21 mouse cellular contexts compared by ENCODE assay signal in the genomic region with DNA sequence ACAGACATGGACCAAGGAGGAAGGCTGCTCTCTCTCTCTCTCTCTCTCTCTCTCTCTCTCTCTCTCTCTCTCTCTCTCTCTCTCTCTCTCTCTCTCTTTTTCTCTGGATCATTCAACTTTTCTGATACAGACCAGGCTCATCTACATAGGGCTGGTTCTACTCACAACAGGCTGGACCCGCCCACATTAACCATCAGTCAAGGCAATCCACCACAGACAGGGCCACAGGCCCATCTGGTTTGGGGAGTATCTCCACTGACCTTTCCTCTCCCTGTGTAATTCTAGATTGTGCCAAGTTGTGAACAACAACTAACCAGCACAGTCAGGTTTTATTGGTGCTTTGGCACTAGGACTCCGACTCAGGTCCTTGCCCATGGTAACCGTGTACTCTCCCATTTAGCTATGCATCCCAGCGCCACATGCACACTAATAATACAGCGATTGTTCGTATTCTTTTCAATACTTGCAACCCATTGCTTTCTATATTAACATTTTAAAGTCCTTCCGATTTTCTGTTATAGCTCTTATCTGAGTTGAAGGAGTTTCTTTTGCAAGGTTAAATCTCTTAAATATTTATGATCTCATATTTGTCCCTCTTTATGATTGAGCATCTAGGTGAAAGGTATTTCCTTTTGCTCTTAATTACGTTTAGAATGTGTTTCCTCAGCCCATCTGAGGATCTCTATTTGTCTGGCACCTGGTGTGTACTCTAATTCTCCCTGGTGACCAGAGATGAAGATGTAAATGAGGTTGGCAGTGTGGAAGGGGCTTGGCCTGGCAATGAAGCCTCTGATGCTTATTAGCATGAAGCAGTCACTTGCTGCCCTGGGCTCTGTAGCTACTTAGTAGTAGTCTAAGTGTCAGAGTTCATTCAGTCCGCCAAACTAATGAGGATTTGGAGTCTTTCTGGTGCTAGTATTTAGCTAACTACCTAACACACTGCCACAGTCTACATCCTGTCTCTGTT.
A peak's percentile ranks its signal among the peaks of the same experiment; 100 is the strongest.
DNase-seq lines count a peak whose midpoint lies in the region; ATAC-seq and TF ChIP-seq lines count a peak whose summit lies in the region.
"Had no signal": no experiment of that assay in that cellular context is flagged by ENCODE, and none has a peak within 500 bp of the region (broad histone marks: within the 10 kb centered on the region; RNA-seq: fewer than 3 reads in every experiment).

No protein-coding gene starts in this region.

- H3K4me2 ChIP-seq in hindbrain, embryonic 11.5 days (replicated peaks; ENCODE audit: low read depth, low read length) = no peak overlapping the region
- H3K4me2 ChIP-seq in forebrain, embryonic 15.5 days (replicated peaks) = no peak overlapping the region
- H3K4me2 ChIP-seq in hindbrain, embryonic 15.5 days = no peak overlapping the region
- no peak overlapping the region for H3K4me2 ChIP-seq in midbrain, postnatal 0 days (ENCODE audit: low read depth, low read length, poor library complexity, severe bottlenecking)
- H3K4me2 ChIP-seq: embryonic facial prominence, embryonic 13.5 days; heart, embryonic 15.5 days; liver, embryonic 15.5 days had no signal

- ATAC-seq in hindbrain, embryonic 11.5 days (ENCODE audit: low FRiP score) = peak; percentile 80
- ATAC-seq in forebrain, embryonic 15.5 days (replicated peaks) = peak; percentile 81
- ATAC-seq in hindbrain, embryonic 15.5 days (ENCODE audit: low FRiP score, low read depth) = 0 out of 2 replicates have a peak, but pooled peaks have one; percentile 65
- ATAC-seq in midbrain, postnatal 0 days (ENCODE audit: low FRiP score) = no peak; the same call in 1 of the 2 replicates
- ATAC-seq in megakaryocyte-erythroid progenitor cell, adult 5-6 weeks (replicated peaks; ENCODE audit: low FRiP score, low TSS enrichment, poor library complexity, severe bottlenecking) = no peak
- ATAC-seq: activated CD4-positive, CD25-positive, alpha-beta regulatory T cell, adult 4 months; lung, postnatal 0 days; Patski had no signal

- H3K36me3 ChIP-seq in hindbrain, embryonic 11.5 days (ENCODE audit: control insufficient read depth, insufficient read depth, low read length) = no peaks in the 10 kb centered on the region
- H3K36me3 ChIP-seq in hindbrain, embryonic 10.5 days = no peaks in the 10 kb centered on the region
- H3K36me3 ChIP-seq in forebrain, embryonic 15.5 days = no peaks in the 10 kb centered on the region
- no peaks in the 10 kb centered on the region for H3K36me3 ChIP-seq in hindbrain, embryonic 15.5 days
- no peaks in the 10 kb centered on the region for H3K36me3 ChIP-seq in midbrain, postnatal 0 days (ENCODE audit: insufficient read depth, low read length)
- H3K36me3 ChIP-seq: embryonic facial prominence, embryonic 13.5 days; heart, embryonic 15.5 days; liver, embryonic 15.5 days had no signal

- H3K9ac ChIP-seq in hindbrain, embryonic 11.5 days (ENCODE audit: low read depth, low read length) = no peak overlapping the region
- no peak overlapping the region for H3K9ac ChIP-seq in forebrain, embryonic 15.5 days (replicated peaks)
- H3K9ac ChIP-seq in hindbrain, embryonic 15.5 days = no peak overlapping the region
- no peak overlapping the region for H3K9ac ChIP-seq in midbrain, postnatal 0 days (replicated peaks; ENCODE audit: low read length, poor library complexity, severe bottlenecking)
- H3K9ac ChIP-seq: embryonic facial prominence, embryonic 13.5 days; heart, embryonic 15.5 days; liver, embryonic 15.5 days had no signal

- H3K4me1 ChIP-seq in hindbrain, embryonic 11.5 days (replicated peaks; ENCODE audit: control insufficient read depth, insufficient read depth, low read length) = no peaks in the 10 kb centered on the region
- H3K4me1 ChIP-seq in hindbrain, embryonic 10.5 days (replicated peaks) = no peaks in the 10 kb centered on the region
- H3K4me1 ChIP-seq in forebrain, embryonic 15.5 days = no peaks in the 10 kb centered on the region
- no peaks in the 10 kb centered on the region for H3K4me1 ChIP-seq in hindbrain, embryonic 15.5 days (replicated peaks)
- H3K4me1 ChIP-seq in midbrain, postnatal 0 days (ENCODE audit: insufficient read depth, low read length) = no peaks in the 10 kb centered on the region
- H3K4me1 ChIP-seq: embryonic facial prominence, embryonic 13.5 days; heart, embryonic 15.5 days; liver, embryonic 15.5 days had no signal

- WGBS in hindbrain, embryonic 11.5 days = 85% methylated on average over 9 of the region's 9 CpGs
- WGBS in hindbrain, embryonic 10.5 days = 86% methylated on average over 9 of the region's 9 CpGs
- 74% methylated on average over 9 of the region's 9 CpGs for WGBS in forebrain, embryonic 15.5 days
- 70% methylated on average over 9 of the region's 9 CpGs for WGBS in hindbrain, embryonic 15.5 days
- 77% methylated on average over 9 of the region's 9 CpGs for WGBS in midbrain, postnatal 0 days

- no peaks in the 10 kb centered on the region for H3K9me3 ChIP-seq in hindbrain, embryonic 11.5 days (ENCODE audit: control insufficient read depth, low read length)
- no peaks in the 10 kb centered on the region for H3K9me3 ChIP-seq in hindbrain, embryonic 10.5 days
- H3K9me3 ChIP-seq in forebrain, embryonic 15.5 days = no peaks in the 10 kb centered on the region
- H3K9me3 ChIP-seq in hindbrain, embryonic 15.5 days = no peaks in the 10 kb centered on the region
- H3K9me3 ChIP-seq in midbrain, postnatal 0 days (ENCODE audit: low read length) = no peaks in the 10 kb centered on the region
- H3K9me3 ChIP-seq: embryonic facial prominence, embryonic 13.5 days; heart, embryonic 15.5 days; liver, embryonic 15.5 days had no signal

- no peaks in the 10 kb centered on the region for H3K27me3 ChIP-seq in hindbrain, embryonic 11.5 days (ENCODE audit: control insufficient read depth, insufficient read depth, low read length)
- no peaks in the 10 kb centered on the region for H3K27me3 ChIP-seq in hindbrain, embryonic 10.5 days (ENCODE audit: insufficient read depth, poor library complexity, severe bottlenecking)
- no peaks in the 10 kb centered on the region for H3K27me3 ChIP-seq in forebrain, embryonic 15.5 days
- no peaks in the 10 kb centered on the region for H3K27me3 ChIP-seq in hindbrain, embryonic 15.5 days
- H3K27me3 ChIP-seq in midbrain, postnatal 0 days (ENCODE audit: insufficient read depth, low read length) = no peaks in the 10 kb centered on the region
- H3K27me3 ChIP-seq: embryonic facial prominence, embryonic 13.5 days; heart, embryonic 15.5 days; liver, embryonic 15.5 days had no signal

- no peak overlapping the region for H3K27ac ChIP-seq in hindbrain, embryonic 11.5 days (ENCODE audit: low read depth, low read length)
- no peak overlapping the region for H3K27ac ChIP-seq in hindbrain, embryonic 10.5 days
- H3K27ac ChIP-seq in forebrain, embryonic 15.5 days (replicated peaks) = no peak overlapping the region
- no peak overlapping the region for H3K27ac ChIP-seq in hindbrain, embryonic 15.5 days (replicated peaks)
- H3K27ac ChIP-seq in midbrain, postnatal 0 days (ENCODE audit: low read depth, low read length) = no peak overlapping the region
- H3K27ac ChIP-seq: embryonic facial prominence, embryonic 13.5 days; heart, adult 2 months; heart, embryonic 15.5 days; liver, embryonic 15.5 days had no signal

- no peak for DNase-seq in hindbrain, embryonic 11.5 days (ENCODE audit: low spot score)
- no peak for DNase-seq in hindbrain, embryonic 10.5 days (ENCODE audit: low spot score)
- peak; percentile 70 for DNase-seq in midbrain, postnatal 0 days (ENCODE audit: low spot score)
- DNase-seq in spleen, postnatal 10 days (ENCODE audit: low spot score in 2 of 2) = no peak
- DNase-seq: adrenal gland, postnatal 14 days; cerebellum, adult 2 months; gastrocnemius, postnatal 14 days; heart, adult 2 months; kidney, adult 18-20 months; kidney, postnatal 25 days; layer of hippocampus, adult 9-11 months; thymus, adult 18-20 months had no signal

- TF ChIP-seq CTCF in midbrain, postnatal 0 days (IDR thresholded peaks at IDR 0.05) = no peak

- no peak overlapping the region for H3K4me3 ChIP-seq in hindbrain, embryonic 11.5 days (ENCODE audit: low read depth, low read length)
- no peak overlapping the region for H3K4me3 ChIP-seq in hindbrain, embryonic 10.5 days
- H3K4me3 ChIP-seq in forebrain, embryonic 15.5 days = no peak overlapping the region
- H3K4me3 ChIP-seq in hindbrain, embryonic 15.5 days = no peak overlapping the region
- no peak overlapping the region for H3K4me3 ChIP-seq in midbrain, postnatal 0 days (ENCODE audit: low read depth, low read length)
- H3K4me3 ChIP-seq: embryonic facial prominence, embryonic 13.5 days; heart, adult 2 months; heart, embryonic 15.5 days; liver, embryonic 15.5 days had no signal

Comparison
In these comparisons a context has a peak if more than half of its experiments do, and no peak if none do; other contexts are left out.
1. ATAC-seq: peak in hindbrain, embryonic 11.5 days (single experiment), forebrain, embryonic 15.5 days (single experiment) and hindbrain, embryonic 15.5 days (single experiment); none in midbrain, postnatal 0 days (single experiment) and megakaryocyte-erythroid progenitor cell, adult 5-6 weeks (single experiment).